Mouse (Mus musculus) limb, embryonic 12.5 days (tissue): ENCODE data around the gene Ube2c. TPM values are rescaled to one million over a fixed set of nuclear protein-coding genes. Genes with fewer than 3 reads are reported as not detected.

Source experiments
- ATAC-seq: fragments of 200-750 bp; cut with Nextera tagmentation; 2 replicates; pipeline ENCODE4 v1.8.0; 2017; ENCODE audit warnings: low read depth, moderate TSS enrichment; ENCODE audit not compliant: insufficient number of reproducible peaks, insufficient read depth, low FRiP score, low TSS enrichment
- H3K27ac ChIP-seq: fragments of 300-500 bp; sonication (generic); 2 replicates; pipeline ENCODE4 v1.5.1; 2016; ENCODE audit warnings: mild to moderate bottlenecking, moderate library complexity
- H3K27me3 ChIP-seq: fragments of 300-500 bp; sonication (generic); 2 replicates; pipeline ENCODE4 v1.6.1; 2016; ENCODE audit warnings: mild to moderate bottlenecking, moderate library complexity
- H3K36me3 ChIP-seq: fragments of 300-500 bp; sonication (generic); 2 replicates; pipeline ENCODE4 v1.6.1; 2016; ENCODE audit warnings: mild to moderate bottlenecking, moderate library complexity
- H3K4me1 ChIP-seq: fragments of 300-500 bp; sonication (generic); replicated peaks from 2 replicates; pipeline ENCODE4 v1.6.1; 2016
- H3K4me2 ChIP-seq: fragments of 300-500 bp; sonication (generic); 2 replicates; pipeline ENCODE4 v1.6.1; 2016; ENCODE audit warnings: mild to moderate bottlenecking, moderate library complexity
- H3K4me3 ChIP-seq: fragments of 300-500 bp; sonication (generic); replicated peaks from 2 replicates; pipeline ENCODE4 v1.5.1; 2016; ENCODE audit warnings: mild to moderate bottlenecking
- H3K9ac ChIP-seq: fragments of 300-500 bp; sonication (generic); replicated peaks from 2 replicates; pipeline ENCODE4 v1.6.1; 2016; ENCODE audit warnings: mild to moderate bottlenecking, moderate library complexity
- H3K9me3 ChIP-seq: fragments of 300-500 bp; sonication (generic); 2 replicates; pipeline ENCODE4 v1.6.1; 2016; ENCODE audit warnings: mild to moderate bottlenecking, moderate library complexity
- WGBS: fragments of 180-500 bp; shearing (Covaris S2); methylation state at CpG from one replicate; pipeline ENCODE4 v1.1.7; 2016; 5-methylcytosine and 5-hydroxymethylcytosine counted together
- polyA plus RNA-seq: library from polyadenylated mRNA; unstranded; fragments of >200 nt; fragmentation: Nextera tagmentation; extraction: Ambion mirVana; gene quantifications from 2 replicates; pipeline ENCODE4 v1.2.1, GENCODE M21; 2016

The Ube2c gene
- polyA plus RNA-seq, 1 experiment from 2014 or later, result 599 TPM

GRCm38 (mm10) chr2:164761971-164762370, 7.7 kb upstream of the Ube2c start:
- Histone ChIP-seq H3K9me3 (no peaks in the 10 kb centered on the region), H3K4me2 (no peak overlapping the region), H3K9ac (no peak overlapping the region), H3K4me1 (no peaks in the 10 kb centered on the region), H3K27ac (no peak overlapping the region), H3K36me3 (peaks cover 94% of the 10 kb centered on the region), H3K27me3 (no peaks in the 10 kb centered on the region), H3K4me3 (no peak overlapping the region)
- WGBS, result 99% methylated on average over 4 of the region's 4 CpGs
- ATAC-seq, result no peak

GRCm38 (mm10) chr2:164762593-164762992, 7.1 kb upstream of the Ube2c start:
- peaks cover 94% of the 10 kb centered on the region for H3K36me3 ChIP-seq
- H3K9ac ChIP-seq, result no peak overlapping the region
- no peaks in the 10 kb centered on the region for H3K4me1 ChIP-seq
- H3K27ac ChIP-seq, result no peak overlapping the region
- H3K9me3 ChIP-seq, result no peaks in the 10 kb centered on the region
- no peak for ATAC-seq
- H3K4me3 ChIP-seq, result no peak overlapping the region
- no peak overlapping the region for H3K4me2 ChIP-seq
- H3K27me3 ChIP-seq, result no peaks in the 10 kb centered on the region
- 94% methylated on average over 7 of the region's 7 CpGs for WGBS

- Histone ChIP-seq H3K4me2 (no peak overlapping the region), H3K27ac (no peak overlapping the region), H3K36me3 (peaks cover 70% of the 10 kb centered on the region), H3K9ac (no peak overlapping the region), H3K4me1 (peaks cover 8% of the 10 kb centered on the region), H3K4me3 (no peak overlapping the region), H3K27me3 (no peaks in the 10 kb centered on the region), H3K9me3 (no peaks in the 10 kb centered on the region)
- 75% methylated on average over 3 of the region's 3 CpGs for WGBS
- no peak for ATAC-seq
These were observed 3.9 kb upstream of the Ube2c start for GRCm38 (mm10) chr2:164765841-164766240.

GRCm38 (mm10) chr2:164767812-164768540, 1.7 kb upstream of the Ube2c start:
- 91% methylated on average over 15 of the region's 15 CpGs for WGBS
- H3K27me3 ChIP-seq, result no peaks in the 10 kb centered on the region
- no peak overlapping the region for H3K9ac ChIP-seq
- peak overlapping the region; percentile 35; the same call in 1 of the 2 replicates for H3K27ac ChIP-seq
- no peak for ATAC-seq
- no peak overlapping the region for H3K4me2 ChIP-seq
- no peak overlapping the region for H3K4me3 ChIP-seq
- peaks cover 23% of the 10 kb centered on the region for H3K4me1 ChIP-seq
- H3K36me3 ChIP-seq, result peaks cover 69% of the 10 kb centered on the region
- no peaks in the 10 kb centered on the region for H3K9me3 ChIP-seq

GRCm38 (mm10) chr2:164770279-164770678, 581 bp downstream of the Ube2c start:
- 3% methylated on average over 15 of the region's 15 CpGs for WGBS
- no peaks in the 10 kb centered on the region for H3K9me3 ChIP-seq
- H3K27ac ChIP-seq, result 0 out of 2 replicates have a peak overlapping the region, but pooled peaks have one; percentile 74
- ATAC-seq, result no peak
- H3K27me3 ChIP-seq, result no peaks in the 10 kb centered on the region
- peak overlapping the region; percentile 86 for H3K9ac ChIP-seq
- peak overlapping the region; percentile 87 for H3K4me3 ChIP-seq
- H3K4me1 ChIP-seq, result peaks cover 23% of the 10 kb centered on the region
- peaks cover 56% of the 10 kb centered on the region for H3K36me3 ChIP-seq
- peak overlapping the region; percentile 85 for H3K4me2 ChIP-seq

GRCm38 (mm10) chr2:164771123-164771522, 1.4 kb downstream of the Ube2c start:
- WGBS, result 86% methylated on average over 8 of the region's 8 CpGs
- Histone ChIP-seq H3K4me1 (peaks cover 23% of the 10 kb centered on the region), H3K9ac (peak overlapping the region; percentile 86), H3K9me3 (no peaks in the 10 kb centered on the region), H3K27ac (no peak overlapping the region), H3K36me3 (peaks cover 48% of the 10 kb centered on the region), H3K4me3 (peak overlapping the region; percentile 87), H3K4me2 (peak overlapping the region; percentile 85), H3K27me3 (no peaks in the 10 kb centered on the region)
- no peak for ATAC-seq

GRCm38 (mm10) chr2:164773229-164773988, 3.7 kb downstream of the Ube2c start:
- H3K4me2 ChIP-seq, result no peak overlapping the region
- H3K27ac ChIP-seq, result 0 out of 2 replicates have a peak overlapping the region, but pooled peaks have one; percentile 7
- peaks cover 23% of the 10 kb centered on the region for H3K4me1 ChIP-seq
- 0 out of 2 replicates have a peak, but pooled peaks cover 5% of the 10 kb centered on the region for H3K27me3 ChIP-seq
- peaks cover 25% of the 10 kb centered on the region for H3K36me3 ChIP-seq
- no peak overlapping the region for H3K9ac ChIP-seq
- 78% methylated on average over 14 of the region's 14 CpGs for WGBS
- no peak overlapping the region for H3K4me3 ChIP-seq
- no peak for ATAC-seq
- H3K9me3 ChIP-seq, result no peaks in the 10 kb centered on the region

- no peak overlapping the region for H3K4me3 ChIP-seq
- no peak overlapping the region for H3K9ac ChIP-seq
- no peak overlapping the region for H3K27ac ChIP-seq
- H3K36me3 ChIP-seq, result peaks cover 24% of the 10 kb centered on the region
- H3K4me1 ChIP-seq, result peaks cover 23% of the 10 kb centered on the region
- H3K9me3 ChIP-seq, result no peaks in the 10 kb centered on the region
- ATAC-seq, result no peak
- no peak overlapping the region for H3K4me2 ChIP-seq
- 0 out of 2 replicates have a peak, but pooled peaks cover 5% of the 10 kb centered on the region for H3K27me3 ChIP-seq
- WGBS, result 88% methylated on average over 5 of the region's 5 CpGs
These were observed 4.3 kb downstream of the Ube2c start for GRCm38 (mm10) chr2:164773989-164774364.

- Histone ChIP-seq H3K9ac (no peak overlapping the region), H3K27me3 (0 out of 2 replicates have a peak, but pooled peaks cover 5% of the 10 kb centered on the region), H3K4me2 (no peak overlapping the region), H3K27ac (no peak overlapping the region), H3K9me3 (no peaks in the 10 kb centered on the region), H3K4me3 (no peak overlapping the region), H3K36me3 (peaks cover 22% of the 10 kb centered on the region), H3K4me1 (peaks cover 12% of the 10 kb centered on the region)
- 90% methylated on average over 6 of the region's 6 CpGs for WGBS
- ATAC-seq, result no peak
These were observed 6.4 kb downstream of the Ube2c start for GRCm38 (mm10) chr2:164776130-164776529.

- H3K4me2 ChIP-seq, result no peak overlapping the region
- no peak overlapping the region for H3K27ac ChIP-seq
- WGBS, result 67% methylated on average over 17 of the region's 17 CpGs
- 0 out of 2 replicates have a peak, but pooled peaks cover 6% of the 10 kb centered on the region for H3K27me3 ChIP-seq
- no peaks in the 10 kb centered on the region for H3K9me3 ChIP-seq
- H3K4me1 ChIP-seq, result peaks cover 6% of the 10 kb centered on the region
- no peak for ATAC-seq
- H3K36me3 ChIP-seq, result peaks cover 15% of the 10 kb centered on the region
- H3K9ac ChIP-seq, result no peak overlapping the region
- H3K4me3 ChIP-seq, result no peak overlapping the region
These were observed 7.1 kb downstream of the Ube2c start for GRCm38 (mm10) chr2:164776801-164777200.

- H3K4me3 ChIP-seq, result no peak overlapping the region
- no peak overlapping the region for H3K27ac ChIP-seq
- no peak overlapping the region for H3K9ac ChIP-seq
- H3K36me3 ChIP-seq, result peaks cover 9% of the 10 kb centered on the region; the same call in 1 of the 2 replicates
- ATAC-seq, result no peak
- no peaks in the 10 kb centered on the region for H3K9me3 ChIP-seq
- 84% methylated on average over 30 of the region's 30 CpGs for WGBS
- H3K27me3 ChIP-seq, result 0 out of 2 replicates have a peak, but pooled peaks cover 8% of the 10 kb centered on the region
- H3K4me1 ChIP-seq, result no peaks in the 10 kb centered on the region
- H3K4me2 ChIP-seq, result no peak overlapping the region
These were observed 7.7 kb downstream of the Ube2c start for GRCm38 (mm10) chr2:164777246-164778014.
